Mouse (Mus musculus): Measurements from ENCODE around the gene Usp6nl.
A peak's percentile ranks its signal among the peaks of the same experiment; 100 is the strongest.

Usp6nl gene

DNA sequence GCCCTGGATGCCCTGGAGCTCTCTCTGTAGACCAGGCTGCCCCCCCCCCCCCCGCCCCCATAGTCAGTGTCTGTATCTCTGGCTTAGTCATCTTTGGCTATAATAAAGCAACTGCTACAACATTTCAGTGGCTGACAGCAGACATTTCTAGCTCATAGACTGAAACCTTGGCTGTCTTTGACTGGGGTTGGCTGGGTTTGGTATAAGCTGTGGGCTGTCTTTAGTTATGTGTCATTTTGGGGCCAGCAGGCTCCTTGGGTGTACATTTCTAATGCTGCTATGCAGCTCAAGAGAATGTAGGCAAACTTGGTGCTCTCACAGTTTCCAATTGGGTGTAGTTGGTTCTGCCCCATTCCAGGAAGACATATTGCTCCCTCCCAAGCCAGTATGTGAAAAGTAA is 11.1 kb downstream of the Usp6nl start:
- no peak for DNase-seq

DNA sequence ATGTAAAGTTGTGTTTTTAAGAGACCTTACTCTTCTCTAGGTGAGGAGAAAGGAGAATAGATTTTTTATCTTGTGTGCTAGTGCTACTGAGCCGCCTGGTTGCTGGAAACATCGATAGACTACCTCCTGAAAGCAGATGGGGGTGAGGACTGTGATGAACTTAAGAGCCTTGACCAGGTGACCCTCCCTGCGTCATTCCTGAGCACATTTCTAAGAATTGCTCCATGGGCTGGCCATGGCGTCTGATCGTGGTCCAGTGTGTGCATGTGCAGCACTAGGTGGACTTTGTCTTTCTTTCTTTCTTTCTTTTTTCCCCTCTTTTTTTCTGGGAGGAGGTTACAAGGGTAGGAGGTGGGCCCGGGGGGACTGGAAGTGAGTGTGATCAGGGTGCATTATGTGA is 11.5 kb downstream of the Usp6nl start:
- DNase-seq = no peak

DNA sequence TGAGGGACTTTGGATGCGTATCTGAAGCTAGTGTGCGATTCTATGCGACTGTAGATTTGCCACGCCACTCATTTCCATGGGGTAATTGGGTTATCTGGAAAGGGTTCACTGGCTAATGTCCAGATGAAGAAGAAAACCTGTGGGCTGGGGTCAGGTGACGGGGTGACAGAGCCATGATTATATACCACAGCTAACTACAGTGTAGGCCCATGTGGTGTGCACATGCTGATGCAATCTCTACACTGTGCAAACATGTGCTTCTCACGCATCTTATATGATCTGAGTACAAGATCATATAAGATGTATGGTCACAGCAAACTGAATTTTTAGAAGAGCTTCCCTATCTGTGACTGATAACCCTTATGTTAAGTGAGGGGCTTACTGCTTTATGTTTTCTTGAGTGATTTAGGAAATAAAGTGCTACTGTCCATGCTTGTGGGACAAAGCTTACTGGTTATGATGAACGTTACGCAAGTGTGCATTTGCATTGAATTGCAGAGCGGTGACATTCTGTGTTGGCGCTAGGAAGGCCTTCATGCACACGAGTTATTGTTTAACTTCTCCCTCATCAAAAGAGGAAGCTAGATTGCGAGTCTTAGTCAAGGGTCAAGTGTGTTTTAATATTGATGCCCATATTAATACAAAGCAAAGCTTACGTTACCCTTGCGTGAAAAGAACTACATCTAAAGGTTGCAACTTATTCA is 12.7 kb downstream of the Usp6nl start:
- DNase-seq = no peak

DNA sequence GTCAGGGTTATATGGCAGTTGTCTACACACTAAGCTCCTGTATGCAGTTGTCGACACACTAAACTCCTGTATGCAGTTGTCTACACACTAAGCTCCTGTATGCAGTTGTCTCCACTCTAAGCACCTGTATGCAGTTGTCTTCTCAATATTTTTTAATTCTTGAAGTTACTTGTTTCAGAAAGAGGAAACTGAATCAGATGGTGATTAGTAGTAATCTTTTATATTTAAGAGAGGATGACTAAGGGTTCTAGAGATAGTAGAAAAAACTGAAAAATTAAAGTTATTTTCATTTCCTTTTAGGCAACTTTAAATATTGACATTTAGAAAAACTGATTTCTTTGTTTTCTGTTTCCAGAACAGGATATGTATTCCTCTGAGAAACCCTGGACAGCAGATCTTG is 13.5 kb downstream of the Usp6nl start:
- DNase-seq = no peak

DNA sequence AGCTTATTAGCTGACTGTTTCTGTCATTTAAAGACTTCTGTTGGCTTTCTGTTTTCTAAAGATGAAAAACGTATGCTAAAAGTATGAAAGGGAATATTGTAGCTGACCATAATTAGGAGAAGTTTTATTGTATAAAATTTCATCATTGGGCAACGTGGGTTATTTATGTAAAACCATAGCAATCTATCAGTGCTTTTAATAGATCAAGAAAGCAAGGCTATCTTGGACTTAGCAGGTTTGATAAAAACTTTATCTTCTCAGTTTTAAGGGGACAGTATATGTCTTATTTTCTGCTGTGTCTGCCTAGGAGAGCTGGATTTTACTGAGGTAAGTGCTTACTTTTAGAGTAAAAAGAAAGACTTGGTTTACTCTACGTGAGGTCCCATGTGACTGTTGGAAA is 14.2 kb downstream of the Usp6nl start:
- no peak for DNase-seq

DNA sequence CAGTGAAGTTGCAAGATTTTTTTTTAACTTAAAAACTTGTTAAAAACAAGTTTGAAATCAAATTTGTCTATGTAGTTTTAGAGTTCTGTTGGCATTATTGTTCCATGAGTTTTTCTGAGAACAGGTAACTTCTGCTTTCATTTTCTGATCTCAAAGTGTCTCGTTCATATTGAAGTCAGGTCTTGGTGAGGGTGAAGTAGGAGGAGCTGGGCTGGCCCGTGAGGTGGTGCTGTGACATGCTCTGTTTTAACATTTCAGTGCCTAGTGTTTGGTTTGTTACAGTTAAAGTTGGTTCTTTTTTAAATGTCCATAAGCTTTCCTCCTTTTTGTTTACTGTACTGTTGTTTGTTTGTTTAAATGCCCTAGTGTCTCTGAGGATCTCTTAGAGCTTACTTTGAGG is 15.0 kb downstream of the Usp6nl start:
- no peak for DNase-seq

DNA sequence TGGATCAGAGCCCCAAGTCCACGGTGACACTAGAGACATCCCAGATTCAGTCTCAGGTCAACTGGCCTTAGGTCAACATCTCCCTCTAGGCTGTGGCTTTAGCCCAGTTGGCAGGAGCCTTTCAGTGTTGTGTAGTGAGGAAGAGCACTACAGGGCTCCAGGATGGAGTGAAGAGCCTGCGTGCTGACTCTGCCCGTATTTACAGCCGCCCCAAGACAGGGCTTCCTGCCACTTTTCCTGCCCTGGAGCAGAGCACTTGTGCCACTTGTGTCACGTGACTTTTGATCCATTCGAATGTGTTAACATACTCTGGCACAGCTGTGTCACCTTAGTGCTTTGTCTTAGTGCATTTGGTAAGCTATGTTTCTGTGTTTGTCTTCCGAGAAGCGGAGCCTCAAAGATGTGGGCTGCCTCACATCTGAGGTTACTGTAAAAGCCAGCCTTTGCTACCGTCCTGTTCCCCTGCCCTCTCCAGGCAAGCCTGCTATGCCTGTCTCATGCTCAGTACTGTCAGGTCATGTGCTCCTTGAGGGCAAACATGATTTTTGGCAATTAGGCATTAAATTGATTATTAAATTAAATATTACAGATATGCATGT is 15.7 kb downstream of the Usp6nl start:
- DNase-seq = no peak

DNA sequence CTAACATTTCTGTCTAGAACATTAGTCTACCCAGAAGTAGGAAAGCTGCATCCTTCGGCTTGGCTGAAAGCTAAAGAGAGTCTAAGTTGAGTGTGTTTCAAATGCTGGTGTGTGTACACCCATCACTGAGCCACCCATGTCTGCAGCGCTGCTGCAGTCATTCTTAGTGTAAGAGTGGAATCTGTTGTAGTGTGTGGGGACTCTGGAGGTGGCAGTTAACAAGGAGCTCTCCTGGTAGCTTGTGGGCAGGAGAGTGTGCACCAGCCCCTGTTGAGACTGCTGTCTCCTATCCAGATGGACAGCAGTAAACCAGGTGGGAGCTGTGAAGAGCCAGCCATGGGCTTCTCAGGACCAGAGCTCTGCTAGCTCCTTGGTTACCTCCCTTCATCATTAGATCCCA is 18.0 kb downstream of the Usp6nl start:
- DNase-seq = no peak

DNA sequence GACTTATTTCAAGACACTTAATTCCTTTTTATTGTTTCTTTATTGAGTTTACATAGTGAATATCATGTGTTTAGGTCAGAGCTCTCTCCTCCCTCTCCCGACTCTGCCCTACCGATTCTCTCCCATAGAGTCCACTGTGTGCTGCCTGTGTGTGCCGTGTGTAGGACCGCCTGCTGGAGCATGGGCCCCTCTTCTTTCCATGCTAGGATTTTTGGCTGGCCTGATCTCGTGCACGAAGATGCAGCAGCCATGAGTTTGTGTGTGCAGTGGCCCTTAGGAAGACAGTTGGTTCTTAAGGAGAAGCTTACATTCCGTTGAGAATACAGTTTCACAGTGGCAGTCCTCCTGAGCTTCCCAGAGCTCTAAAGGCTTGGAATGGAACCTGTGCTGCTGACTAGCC is 19.0 kb downstream of the Usp6nl start:
- DNase-seq = no peak

DNA sequence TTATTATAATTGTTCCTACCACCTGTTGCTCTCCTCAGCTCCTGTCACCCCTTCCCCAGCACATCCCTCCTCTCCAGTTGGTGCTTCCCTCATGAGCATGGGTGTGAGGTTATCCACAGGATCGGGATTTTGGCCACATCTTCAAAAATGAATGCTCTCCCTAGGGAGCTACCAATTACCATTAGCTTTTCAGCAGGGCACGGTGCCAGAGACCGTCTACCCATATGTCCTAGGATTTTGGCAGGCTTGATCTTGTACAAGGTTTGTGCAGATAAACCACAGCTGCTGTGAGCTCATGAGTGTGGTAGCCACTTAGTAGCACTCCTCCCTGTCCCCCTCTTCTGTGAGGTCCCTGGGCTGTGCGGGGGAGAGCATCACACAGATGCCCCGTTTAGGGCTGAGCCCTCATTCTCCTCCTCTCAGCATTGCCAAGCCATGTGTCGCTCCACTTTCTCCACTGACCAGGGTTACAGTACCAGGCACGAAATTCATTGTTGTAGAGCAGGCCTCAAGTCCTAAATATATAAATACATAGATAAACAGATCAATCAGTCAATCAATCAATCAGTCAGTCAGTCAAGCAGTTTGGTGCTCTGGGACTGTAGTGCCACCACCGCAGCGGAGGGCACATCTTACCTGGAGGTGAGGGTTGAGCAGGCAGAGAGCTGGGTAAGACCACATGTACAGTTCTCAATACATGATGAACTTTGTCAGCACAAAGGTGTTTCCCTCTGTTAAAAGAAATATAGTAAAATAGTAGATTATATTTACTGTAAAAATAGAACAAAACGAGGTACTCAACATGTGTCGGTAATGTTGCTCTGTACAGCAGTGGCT is 27.0 kb downstream of the Usp6nl start:
- DNase-seq = peak; percentile 25

DNA sequence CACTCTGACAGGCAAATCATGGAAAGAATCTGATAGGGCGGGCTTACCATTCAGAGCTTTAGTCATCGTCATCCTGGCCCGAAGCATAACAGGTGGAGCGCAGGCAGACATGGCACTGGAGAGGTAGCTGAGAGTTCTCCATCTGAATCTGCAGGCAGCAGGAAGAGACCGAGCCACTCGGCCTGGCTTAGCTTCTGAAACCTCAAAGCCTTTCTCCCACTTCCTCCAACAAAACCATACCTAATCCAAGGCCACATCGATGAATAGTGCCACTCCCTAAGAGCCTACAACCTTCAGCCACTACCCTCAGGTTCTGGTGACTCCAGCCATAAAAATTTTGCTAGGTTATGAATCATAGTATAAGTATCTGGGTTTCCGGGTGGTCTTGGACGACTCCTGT is 27.7 kb downstream of the Usp6nl start:
- DNase-seq = no peak

DNA sequence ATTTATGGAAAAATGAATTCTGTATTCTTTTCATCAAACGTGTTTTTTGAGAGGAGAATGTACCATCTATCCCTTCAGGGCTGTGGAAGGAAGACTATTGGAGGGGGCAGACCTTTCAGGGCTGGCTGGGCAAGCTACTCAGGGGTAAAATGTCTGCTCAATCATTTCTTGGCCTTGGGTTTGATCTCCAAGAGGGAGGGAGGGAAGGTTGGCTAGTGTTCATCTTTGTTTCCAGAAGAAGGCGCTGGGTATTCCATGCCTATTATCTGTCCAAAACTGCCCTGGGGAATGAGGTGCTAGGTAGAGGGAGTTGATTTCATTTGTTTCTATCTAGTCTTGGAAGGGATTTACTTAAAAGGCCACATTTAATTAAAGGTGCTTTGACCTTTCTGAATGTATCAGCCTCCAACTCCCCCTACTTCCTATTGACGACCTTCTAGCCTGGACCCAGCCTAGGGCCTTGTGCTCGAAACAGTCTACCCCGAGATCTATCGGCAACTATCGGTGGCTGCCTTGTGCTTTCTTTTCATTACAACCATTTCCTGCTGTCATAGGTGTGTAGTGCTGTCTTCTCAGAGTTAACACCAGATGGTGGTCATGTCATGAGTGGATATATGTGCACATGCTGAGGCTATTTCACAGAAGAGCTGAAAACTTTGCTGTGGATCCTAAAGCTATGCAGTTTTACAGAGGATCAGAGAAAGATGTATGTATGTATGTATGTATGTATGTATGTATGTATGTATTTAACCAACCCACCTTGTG is 28.6 kb downstream of the Usp6nl start:
- DNase-seq = no peak

DNA sequence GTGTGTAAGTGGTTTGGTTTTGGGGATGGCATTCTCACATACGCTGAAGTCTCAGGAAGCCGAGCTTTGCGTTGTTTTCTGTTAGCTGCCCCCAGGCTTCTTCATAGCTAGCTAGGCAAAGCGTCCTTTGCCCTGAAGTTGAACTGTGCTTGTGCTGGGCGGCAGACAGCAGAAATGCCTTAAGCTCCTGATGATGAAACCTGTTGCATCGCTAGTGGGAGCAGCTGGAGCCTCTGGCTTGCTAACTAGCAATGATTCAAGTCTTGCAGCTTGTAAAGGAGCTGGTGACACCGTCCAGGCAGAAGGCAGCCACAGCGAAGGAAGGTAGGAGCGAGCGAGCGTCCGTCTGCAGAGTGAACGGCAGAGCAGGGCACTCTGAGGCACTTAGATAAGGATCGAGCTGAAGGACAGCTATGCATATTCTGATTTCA is 30.1 kb downstream of the Usp6nl start:
- DNase-seq = no peak

DNA sequence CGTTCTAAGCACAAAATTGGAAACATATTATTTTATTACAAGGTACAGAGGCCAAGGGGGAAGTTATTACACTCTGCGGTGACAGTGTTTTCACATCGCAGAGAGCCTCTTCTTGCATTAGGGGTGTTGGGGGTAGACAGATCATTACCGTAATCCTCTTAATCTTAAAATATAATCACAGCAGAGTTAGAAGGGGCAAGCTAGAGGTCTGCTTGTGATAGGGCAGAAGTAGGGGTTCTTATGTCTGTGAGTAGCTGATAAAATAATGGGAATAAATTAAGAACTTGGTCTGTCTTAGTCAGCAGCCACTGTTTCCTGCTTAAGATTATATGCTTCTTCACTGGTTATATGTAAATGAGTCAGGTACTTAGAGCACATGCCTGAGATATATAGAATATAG is 30.6 kb downstream of the Usp6nl start:
- DNase-seq = no peak

DNA sequence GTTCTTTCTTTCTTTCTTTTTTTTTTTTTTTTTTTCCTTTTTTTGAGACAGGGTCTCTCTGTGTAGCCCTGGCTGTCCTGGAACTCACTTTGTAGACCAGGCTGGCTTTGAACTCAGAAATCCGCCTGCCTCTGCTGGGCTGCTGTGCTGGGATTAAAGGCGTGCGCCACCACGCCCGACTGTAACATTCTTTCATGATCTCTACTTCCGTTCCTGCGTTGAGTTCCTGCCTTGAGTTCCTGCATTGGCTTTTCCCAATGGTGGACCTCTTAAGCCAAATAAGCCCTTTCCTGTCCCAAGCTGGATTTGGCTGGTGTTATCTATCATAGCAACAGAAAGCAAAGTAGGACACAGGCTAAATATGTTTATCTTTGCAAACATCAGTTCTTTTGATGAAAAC is 34.8 kb downstream of the Usp6nl start:
- DNase-seq = no peak

DNA sequence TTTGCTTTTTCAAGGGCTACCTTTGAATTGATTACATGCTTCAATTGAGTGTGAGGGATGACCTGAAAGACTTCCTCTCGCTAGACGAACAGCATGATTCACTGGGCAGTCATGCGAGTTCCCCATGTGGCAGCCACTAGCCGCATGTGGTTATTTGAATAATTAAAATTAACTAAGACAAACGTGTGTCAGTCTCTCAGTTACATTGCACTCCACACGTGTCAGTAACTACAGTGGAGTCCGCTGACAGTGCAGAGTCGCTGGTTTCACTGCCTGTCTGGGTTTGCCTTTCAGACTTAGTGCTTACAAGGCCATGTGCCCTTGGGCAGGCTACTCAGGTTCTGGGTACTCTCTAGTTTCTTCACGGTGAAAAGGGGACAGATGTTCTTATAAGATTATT is 37.2 kb downstream of the Usp6nl start:
- DNase-seq = no peak

DNA sequence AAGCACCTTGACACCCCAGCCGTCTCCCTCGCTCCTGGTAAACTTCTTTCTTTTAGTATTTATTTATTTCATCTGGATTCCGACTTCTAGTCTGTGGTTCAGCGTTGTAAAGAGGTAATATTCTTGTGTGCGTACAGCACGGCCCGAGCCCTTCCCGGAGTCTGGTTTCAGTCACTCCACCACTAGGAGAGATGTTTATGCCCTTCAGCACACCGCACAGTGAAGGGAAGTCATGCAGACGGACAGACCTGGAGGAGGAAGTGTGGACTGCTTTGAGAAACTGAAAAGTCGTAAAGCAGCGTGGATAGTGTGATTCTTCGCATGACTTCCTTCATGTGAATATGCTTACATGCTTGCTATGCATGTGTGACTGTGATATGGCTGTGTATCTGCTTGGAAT is 40.7 kb downstream of the Usp6nl start:
- DNase-seq = no peak

DNA sequence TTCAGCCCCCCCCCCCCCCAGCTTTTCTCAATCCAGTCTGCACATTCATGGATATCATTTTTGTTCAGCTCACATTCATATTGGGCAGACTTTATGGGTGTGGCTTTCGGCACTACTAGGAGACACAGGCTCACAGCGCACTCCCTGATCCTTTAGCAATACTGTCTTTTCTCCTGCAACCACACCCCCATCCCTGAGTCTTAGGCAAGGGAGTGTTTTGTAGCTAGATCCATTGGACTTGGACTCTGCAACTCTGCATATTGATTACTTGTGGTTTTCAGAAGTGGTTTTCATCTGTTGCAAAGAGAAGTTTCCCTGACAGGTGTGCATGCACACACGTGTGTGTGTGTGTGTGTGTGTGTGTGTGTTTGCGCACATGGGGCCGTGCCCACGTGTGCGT is 41.5 kb downstream of the Usp6nl start:
- DNase-seq = no peak

DNA sequence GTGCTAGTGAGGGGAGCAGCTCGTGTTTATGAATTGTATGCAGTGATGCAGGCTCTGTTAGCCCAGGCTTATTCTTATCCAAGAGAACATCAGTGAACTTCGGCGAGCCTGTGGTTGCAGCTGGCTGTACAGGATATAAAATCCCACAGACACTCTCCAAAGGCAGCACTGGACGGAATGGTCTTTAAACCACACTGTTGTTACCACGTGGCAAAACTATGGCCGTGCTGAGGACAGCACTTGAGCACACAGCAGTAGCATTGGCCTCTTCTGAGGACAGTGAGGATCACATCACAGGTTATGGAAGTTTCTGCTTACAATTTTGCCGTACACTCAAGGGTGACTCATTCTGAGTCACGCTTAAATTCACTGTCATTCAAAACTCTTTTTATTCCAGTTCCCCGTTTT is 44.1 kb downstream of the Usp6nl start:
- no peak for DNase-seq

DNA sequence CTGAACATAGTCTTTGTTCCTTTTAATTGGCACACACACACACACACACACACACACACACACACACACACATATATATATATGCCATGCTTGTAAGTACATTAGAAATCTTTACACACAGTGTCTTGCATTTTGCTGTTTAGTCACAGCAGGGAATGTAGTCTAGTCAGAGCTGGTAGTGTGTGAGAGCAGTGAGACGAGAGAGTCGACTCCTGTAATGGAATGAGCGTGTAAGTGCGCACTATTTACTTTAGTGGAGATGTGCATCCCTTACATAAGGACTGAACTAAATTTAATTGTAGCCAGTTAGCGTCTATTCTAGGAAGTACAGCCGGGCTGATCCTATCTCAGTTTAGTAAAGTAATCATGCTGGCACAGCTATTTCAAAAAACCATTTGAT is 44.5 kb downstream of the Usp6nl start:
- DNase-seq = no peak

DNA sequence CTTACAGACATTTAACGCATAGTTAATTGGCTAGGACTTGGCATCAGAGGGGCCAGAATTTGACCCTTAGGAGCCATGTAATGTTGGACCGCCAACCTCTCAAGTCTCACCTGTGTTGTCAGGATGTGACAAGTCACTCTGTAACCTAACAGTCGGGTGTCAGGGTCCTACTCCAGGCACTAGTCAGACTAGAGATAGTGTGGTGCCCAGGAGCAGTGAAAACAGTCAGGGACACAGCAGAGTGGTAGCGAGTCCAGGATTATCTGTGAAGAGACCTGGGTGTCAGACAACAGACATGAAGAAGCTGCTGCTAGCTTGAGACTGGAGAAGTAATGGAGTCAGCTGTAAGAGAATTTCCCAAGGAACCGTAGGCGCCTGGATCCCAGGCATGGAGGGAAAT is 45.0 kb downstream of the Usp6nl start:
- no peak for DNase-seq

DNA sequence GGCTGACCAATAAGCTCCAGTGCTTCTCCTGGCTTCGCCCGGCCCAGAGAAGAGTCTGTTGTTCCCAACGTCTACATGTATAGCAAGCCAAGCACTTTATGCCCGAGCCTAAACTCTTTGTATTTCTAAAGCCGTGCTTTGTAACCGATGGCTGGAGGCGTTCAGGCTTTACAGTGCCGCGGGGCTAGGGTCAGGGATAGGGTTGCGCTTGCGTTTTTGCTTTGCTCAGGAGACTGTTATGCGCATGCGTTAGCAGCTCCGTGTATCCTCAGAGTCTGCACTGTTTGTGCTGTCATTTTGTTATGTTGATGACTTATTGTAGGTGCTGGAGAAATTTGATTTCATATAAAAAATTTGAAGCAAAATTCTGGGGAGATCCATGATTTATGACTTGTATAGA is 51.7 kb downstream of the Usp6nl start:
- no peak for DNase-seq

DNA sequence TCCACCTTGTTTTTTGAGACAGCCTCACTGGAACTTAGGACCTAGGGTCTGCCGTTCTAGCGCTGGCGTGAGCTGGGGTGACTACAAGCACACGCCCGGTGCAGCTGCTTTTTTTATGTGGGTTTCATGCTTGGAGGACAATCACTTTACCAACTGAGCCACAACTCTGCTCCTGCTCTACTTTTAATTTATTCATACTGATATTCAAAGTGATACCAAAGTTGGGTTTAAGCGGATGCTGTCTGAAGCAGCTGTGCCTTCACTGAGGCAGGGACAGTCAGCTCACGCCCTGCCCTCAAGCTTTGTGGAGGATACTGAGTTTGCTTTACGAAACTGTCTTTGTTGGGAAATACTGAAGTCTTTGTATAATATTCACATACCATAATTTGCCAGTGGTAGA is 53.6 kb downstream of the Usp6nl start:
- DNase-seq = no peak

DNA sequence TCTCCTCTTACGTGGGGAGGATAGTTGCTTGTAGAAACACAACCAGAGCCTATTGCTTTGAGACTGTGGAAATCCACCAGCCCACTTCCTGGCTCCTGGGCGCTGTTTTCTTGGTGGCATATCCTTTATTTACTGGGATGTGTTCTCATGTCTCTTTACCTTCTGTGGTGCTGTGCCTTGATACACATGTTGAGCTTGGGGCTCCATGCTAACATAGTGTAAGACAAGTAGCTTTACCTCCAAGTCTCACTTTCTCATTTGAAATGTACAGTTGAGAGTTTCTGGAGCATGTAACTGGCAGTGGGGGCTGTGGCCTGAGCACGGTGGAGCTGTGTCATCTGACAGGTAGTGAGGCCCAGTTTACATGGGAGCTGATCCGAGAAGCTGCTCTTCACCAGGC is 54.5 kb downstream of the Usp6nl start:
- no peak for DNase-seq

All from cerebellum, adult 11 months (tissue).